Mouse (Mus musculus) liver, embryonic 15.5 days (tissue): ENCODE measurements at regions not wholly inside any gene's neighbourhood (a gene's known extent, or its start where the extent isn't known, plus 50 kb on each side); places are given as distances from the start of the nearest gene placed in this dataset.

Source experiments
- ATAC-seq: fragments of 200-750 bp; cut with Nextera tagmentation; 2 replicates; pipeline ENCODE4 v1.8.0; 2017; ENCODE audit warnings: moderate number of reproducible peaks, mild to moderate bottlenecking, moderate library complexity; ENCODE audit not compliant: insufficient read depth
- H3K27ac ChIP-seq: fragments of 300-500 bp; sonication (generic); replicated peaks from 2 replicates; pipeline ENCODE4 v1.5.1; 2015; ENCODE audit warnings: mild to moderate bottlenecking, inconsistent platforms
- H3K27me3 ChIP-seq: fragments of 300-500 bp; sonication (generic); 2 replicates; pipeline ENCODE4 v1.6.1; 2015; ENCODE audit warnings: mild to moderate bottlenecking, inconsistent platforms
- H3K36me3 ChIP-seq: fragments of 300-500 bp; sonication (generic); replicated peaks from 2 replicates; pipeline ENCODE4 v1.6.1; 2015; ENCODE audit warnings: moderate library complexity, mild to moderate bottlenecking, inconsistent platforms
- H3K4me1 ChIP-seq: fragments of 300-500 bp; sonication (generic); replicated peaks from 2 replicates; pipeline ENCODE4 v1.6.1; 2015; ENCODE audit warnings: inconsistent platforms
- H3K4me2 ChIP-seq: fragments of 300-500 bp; sonication (generic); 2 replicates; pipeline ENCODE4 v1.6.1; 2015; ENCODE audit warnings: moderate library complexity, mild to moderate bottlenecking, inconsistent platforms
- H3K4me3 ChIP-seq: fragments of 300-500 bp; sonication (generic); replicated peaks from 2 replicates; pipeline ENCODE4 v1.5.1; 2015; ENCODE audit warnings: mild to moderate bottlenecking, inconsistent platforms
- H3K9ac ChIP-seq: fragments of 300-500 bp; sonication (generic); 2 replicates; pipeline ENCODE4 v1.6.1; 2015; ENCODE audit warnings: moderate library complexity, mild to moderate bottlenecking, inconsistent platforms
- H3K9me3 ChIP-seq: fragments of 300-500 bp; sonication (generic); replicated peaks from 2 replicates; pipeline ENCODE4 v1.6.1; 2016; ENCODE audit warnings: inconsistent platforms
- WGBS: fragments of 180-500 bp; shearing (Covaris S2); methylation state at CpG from one replicate; pipeline ENCODE4 v1.1.7; 2015; ENCODE audit warnings: mixed read lengths; ENCODE audit not compliant: insufficient replicate concordance; 5-methylcytosine and 5-hydroxymethylcytosine counted together

- H3K4me2 ChIP-seq, result no peak overlapping the region
- H3K9ac ChIP-seq, result no peak overlapping the region
- H3K9me3 ChIP-seq, result no peaks in the 10 kb centered on the region
- WGBS, result 71% methylated on average over 9 of the region's 9 CpGs
- ATAC-seq, result no peak
- no peaks in the 10 kb centered on the region for H3K36me3 ChIP-seq
- no peak overlapping the region for H3K27ac ChIP-seq
- H3K4me1 ChIP-seq, result no peaks in the 10 kb centered on the region
- peaks cover 21% of the 10 kb centered on the region; the same call in 1 of the 2 replicates for H3K27me3 ChIP-seq
- H3K4me3 ChIP-seq, result no peak overlapping the region
Observed at GRCm38 (mm10) chr4:33552856-33553255, 242.7 kb downstream of the Rngtt start.

- no peak overlapping the region for H3K9ac ChIP-seq
- no peaks in the 10 kb centered on the region for H3K9me3 ChIP-seq
- no peak overlapping the region for H3K27ac ChIP-seq
- no peak overlapping the region for H3K4me3 ChIP-seq
- H3K4me1 ChIP-seq, result no peaks in the 10 kb centered on the region
- H3K4me2 ChIP-seq, result no peak overlapping the region
- ATAC-seq, result no peak
- 35% methylated on average over 6 of the region's 6 CpGs for WGBS
- peaks cover 21% of the 10 kb centered on the region; the same call in 1 of the 2 replicates for H3K27me3 ChIP-seq
- H3K36me3 ChIP-seq, result no peaks in the 10 kb centered on the region
Observed at GRCm38 (mm10) chr4:33554606-33555005, 244.5 kb downstream of the Rngtt start.

- Histone ChIP-seq H3K4me2 (no peak overlapping the region), H3K4me3 (no peak overlapping the region), H3K36me3 (no peaks in the 10 kb centered on the region), H3K27me3 (peaks cover 21% of the 10 kb centered on the region; the same call in 1 of the 2 replicates), H3K4me1 (no peaks in the 10 kb centered on the region), H3K27ac (no peak overlapping the region), H3K9me3 (no peaks in the 10 kb centered on the region), H3K9ac (no peak overlapping the region)
- 23% methylated on average over 14 of the region's 14 CpGs for WGBS
- no peak for ATAC-seq
Observed at GRCm38 (mm10) chr4:33555231-33555933, 245.3 kb downstream of the Rngtt start.

- Histone ChIP-seq H3K4me2 (no peak overlapping the region), H3K27me3 (peaks cover 21% of the 10 kb centered on the region; the same call in 1 of the 2 replicates), H3K27ac (no peak overlapping the region), H3K9me3 (no peaks in the 10 kb centered on the region), H3K4me3 (no peak overlapping the region), H3K9ac (no peak overlapping the region), H3K4me1 (no peaks in the 10 kb centered on the region), H3K36me3 (no peaks in the 10 kb centered on the region)
- ATAC-seq, result no peak
- 59% methylated on average over 12 of the region's 12 CpGs for WGBS
Observed at GRCm38 (mm10) chr4:33555966-33556365, 245.9 kb downstream of the Rngtt start.

- Histone ChIP-seq H3K4me2 (no peak overlapping the region), H3K27me3 (peaks cover 21% of the 10 kb centered on the region; the same call in 1 of the 2 replicates), H3K36me3 (no peaks in the 10 kb centered on the region), H3K9ac (no peak overlapping the region), H3K27ac (no peak overlapping the region), H3K4me1 (no peaks in the 10 kb centered on the region), H3K4me3 (no peak overlapping the region), H3K9me3 (no peaks in the 10 kb centered on the region)
- 44% methylated on average over 12 of the region's 12 CpGs for WGBS
- ATAC-seq, result no peak
Observed at GRCm38 (mm10) chr4:33556661-33557540, 246.8 kb downstream of the Rngtt start.

- H3K9ac ChIP-seq, result no peak overlapping the region
- no peaks in the 10 kb centered on the region for H3K27me3 ChIP-seq
- H3K9me3 ChIP-seq, result no peaks in the 10 kb centered on the region
- H3K4me2 ChIP-seq, result no peak overlapping the region
- no peaks in the 10 kb centered on the region for H3K4me1 ChIP-seq
- H3K27ac ChIP-seq, result no peak overlapping the region
- H3K4me3 ChIP-seq, result no peak overlapping the region
- no peak for ATAC-seq
- WGBS, result 35% methylated on average over 5 of the region's 5 CpGs
- H3K36me3 ChIP-seq, result no peaks in the 10 kb centered on the region
Observed at GRCm38 (mm10) chr4:33570274-33570673, 260.2 kb downstream of the Rngtt start.

- Histone ChIP-seq H3K36me3 (no peaks in the 10 kb centered on the region), H3K27ac (no peak overlapping the region), H3K27me3 (no peaks in the 10 kb centered on the region), H3K9me3 (no peaks in the 10 kb centered on the region), H3K4me3 (no peak overlapping the region), H3K9ac (no peak overlapping the region), H3K4me2 (no peak overlapping the region), H3K4me1 (no peaks in the 10 kb centered on the region)
- WGBS, result 53% methylated on average over 6 of the region's 6 CpGs
- no peak for ATAC-seq
Observed at GRCm38 (mm10) chr4:33571351-33571750, 261.2 kb downstream of the Rngtt start.

- no peak for ATAC-seq
- H3K4me3 ChIP-seq, result no peak overlapping the region
- H3K4me2 ChIP-seq, result no peak overlapping the region
- H3K4me1 ChIP-seq, result no peaks in the 10 kb centered on the region; the same call in 1 of the 2 replicates
- H3K27me3 ChIP-seq, result no peaks in the 10 kb centered on the region
- no peaks in the 10 kb centered on the region for H3K9me3 ChIP-seq
- 62% methylated on average over 6 of the region's 6 CpGs for WGBS
- H3K27ac ChIP-seq, result no peak overlapping the region
- no peaks in the 10 kb centered on the region for H3K36me3 ChIP-seq
- no peak overlapping the region for H3K9ac ChIP-seq
Observed at GRCm38 (mm10) chr4:33577631-33578030, 267.5 kb downstream of the Rngtt start.

GRCm38 (mm10) chr4:33580491-33580890, 270.4 kb downstream of the Rngtt start:
- no peak overlapping the region for H3K27ac ChIP-seq
- H3K4me1 ChIP-seq, result no peaks in the 10 kb centered on the region; the same call in 1 of the 2 replicates
- H3K9ac ChIP-seq, result no peak overlapping the region
- H3K4me3 ChIP-seq, result no peak overlapping the region
- no peaks in the 10 kb centered on the region for H3K9me3 ChIP-seq
- ATAC-seq, result no peak
- H3K27me3 ChIP-seq, result no peaks in the 10 kb centered on the region
- WGBS, result 58% methylated on average over 8 of the region's 8 CpGs
- H3K36me3 ChIP-seq, result no peaks in the 10 kb centered on the region
- no peak overlapping the region for H3K4me2 ChIP-seq

GRCm38 (mm10) chr4:33581180-33581591, 271.1 kb downstream of the Rngtt start:
- H3K4me2 ChIP-seq, result no peak overlapping the region
- no peaks in the 10 kb centered on the region for H3K27me3 ChIP-seq
- 63% methylated on average over 15 of the region's 15 CpGs for WGBS
- H3K4me3 ChIP-seq, result no peak overlapping the region
- no peak overlapping the region for H3K27ac ChIP-seq
- ATAC-seq, result no peak
- no peaks in the 10 kb centered on the region for H3K9me3 ChIP-seq
- H3K4me1 ChIP-seq, result no peaks in the 10 kb centered on the region; the same call in 1 of the 2 replicates
- no peak overlapping the region for H3K9ac ChIP-seq
- H3K36me3 ChIP-seq, result no peaks in the 10 kb centered on the region

- no peak overlapping the region for H3K4me2 ChIP-seq
- H3K27ac ChIP-seq, result no peak overlapping the region
- no peaks in the 10 kb centered on the region for H3K36me3 ChIP-seq
- no peaks in the 10 kb centered on the region for H3K9me3 ChIP-seq
- no peaks in the 10 kb centered on the region for H3K27me3 ChIP-seq
- 57% methylated on average over 17 of the region's 17 CpGs for WGBS
- ATAC-seq, result no peak
- no peak overlapping the region for H3K4me3 ChIP-seq
- peaks cover 6% of the 10 kb centered on the region for H3K4me1 ChIP-seq
- H3K9ac ChIP-seq, result no peak overlapping the region
Observed at GRCm38 (mm10) chr4:33581766-33582525, 271.8 kb downstream of the Rngtt start.
